Comparison of ENCODE assay signal across 10 mouse cellular contexts in genomic region chr4:44251966-44252916, GRCm38 (mm10). TPM values are rescaled to one million over a fixed set of nuclear protein-coding genes. Genes with fewer than 3 reads are reported as not detected.
A peak's percentile ranks its signal among the peaks of the same experiment; 100 is the strongest.
DNase-seq lines count a peak whose midpoint lies in the region; ATAC-seq and TF ChIP-seq lines count a peak whose summit lies in the region.
"Had no signal": no experiment of that assay in that cellular context is flagged by ENCODE, and none has a peak within 500 bp of the region (broad histone marks: within the 10 kb centered on the region; RNA-seq: fewer than 3 reads in every experiment).

No protein-coding gene starts in this region.

- no peak for TF ChIP-seq EP300 in liver, embryonic 14.5 days (IDR thresholded peaks at IDR 0.05; ENCODE audit: low read depth)

- H3K9me3 ChIP-seq in heart, embryonic 11.5 days (replicated peaks; ENCODE audit: control insufficient read depth, low read length): no peaks in the 10 kb centered on the region
- H3K9me3 ChIP-seq in liver, embryonic 14.5 days (ENCODE audit: control insufficient read depth, low read length): no peaks in the 10 kb centered on the region
- H3K9me3 ChIP-seq in neural tube, embryonic 15.5 days (replicated peaks): no peaks in the 10 kb centered on the region
- H3K9me3 ChIP-seq: limb, embryonic 10.5 days had no signal

- TF ChIP-seq CTCF in liver, embryonic 14.5 days (IDR thresholded peaks at IDR 0.05; ENCODE audit: low read depth): no peak
- TF ChIP-seq CTCF in thymus, adult 2 months (IDR thresholded peaks at IDR 0.05; ENCODE audit: borderline replicate concordance, control insufficient read depth, extremely low read depth, insufficient read depth, low read length, poor library complexity): no peak

- no peaks in the 10 kb centered on the region for H3K27me3 ChIP-seq in heart, embryonic 11.5 days (ENCODE audit: control insufficient read depth, insufficient read depth, low read length)
- H3K27me3 ChIP-seq in liver, embryonic 14.5 days (ENCODE audit: control insufficient read depth, insufficient read depth, low read length): peaks cover 7% of the 10 kb centered on the region
- no peaks in the 10 kb centered on the region for H3K27me3 ChIP-seq in neural tube, embryonic 15.5 days (replicated peaks)
- H3K27me3 ChIP-seq in thymus, adult 2 months (ENCODE audit: control insufficient read depth, insufficient read depth, low read length): peaks cover 3% of the 10 kb centered on the region; the same call in 1 of the 2 replicates

- H3K4me3 ChIP-seq in heart, embryonic 11.5 days (ENCODE audit: low read depth, low read length): peak overlapping the region; percentile 21
- no peak overlapping the region for H3K4me3 ChIP-seq in liver, embryonic 14.5 days (ENCODE audit: insufficient read depth in 1 of 2, low read depth in 2 of 2, low read length in 2 of 2)
- no peak overlapping the region for H3K4me3 ChIP-seq in neural tube, embryonic 15.5 days (replicated peaks)
- H3K4me3 ChIP-seq in thymus, adult 2 months (ENCODE audit: control insufficient read depth, insufficient read depth, low read length): no peak overlapping the region
- H3K4me3 ChIP-seq: limb, embryonic 10.5 days had no signal

- 5% methylated on average over 13 of the region's 13 CpGs for WGBS in heart, embryonic 11.5 days (ENCODE audit: insufficient replicate concordance)
- 9% methylated on average over 13 of the region's 13 CpGs for WGBS in liver, embryonic 14.5 days (ENCODE audit: insufficient replicate concordance)
- WGBS in neural tube, embryonic 15.5 days: 13% methylated on average over 13 of the region's 13 CpGs
- WGBS in thymus, adult 2 months: 18% methylated on average over 13 of the region's 13 CpGs

- no peak for TF ChIP-seq POLR2A in thymus, adult 2 months (IDR thresholded peaks at IDR 0.05; ENCODE audit: control insufficient read depth, extremely low read depth, insufficient read depth, low read length, poor library complexity)

- no peak for ATAC-seq in heart, embryonic 11.5 days (replicated peaks; ENCODE audit: insufficient number of reproducible peaks, low FRiP score, low TSS enrichment)
- ATAC-seq in liver, embryonic 14.5 days (ENCODE audit: insufficient read depth): no peak
- ATAC-seq in neural tube, embryonic 15.5 days (ENCODE audit: low FRiP score): no peak

- peak overlapping the region; percentile 56 for H3K4me2 ChIP-seq in heart, embryonic 11.5 days
- H3K4me2 ChIP-seq in liver, embryonic 14.5 days (ENCODE audit: low read depth): 0 out of 2 replicates have a peak overlapping the region, but pooled peaks have one; percentile 13
- H3K4me2 ChIP-seq in neural tube, embryonic 15.5 days: peak overlapping the region; percentile 34

- no peak overlapping the region for H3K27ac ChIP-seq in heart, embryonic 11.5 days (ENCODE audit: low read depth, low read length)
- H3K27ac ChIP-seq in liver, embryonic 14.5 days: no peak overlapping the region
- H3K27ac ChIP-seq in neural tube, embryonic 15.5 days (replicated peaks): no peak overlapping the region
- H3K27ac ChIP-seq in thymus, adult 2 months (ENCODE audit: control insufficient read depth, insufficient read depth, low read length): no peak overlapping the region
- H3K27ac ChIP-seq: limb, embryonic 10.5 days had no signal

- no peaks in the 10 kb centered on the region for H3K36me3 ChIP-seq in heart, embryonic 11.5 days (ENCODE audit: control insufficient read depth, insufficient read depth, low read length)
- no peaks in the 10 kb centered on the region for H3K36me3 ChIP-seq in liver, embryonic 14.5 days (replicated peaks; ENCODE audit: control insufficient read depth, insufficient read depth, low read depth)
- H3K36me3 ChIP-seq in neural tube, embryonic 15.5 days: no peaks in the 10 kb centered on the region
- H3K36me3 ChIP-seq in thymus, adult 2 months (ENCODE audit: control insufficient read depth, insufficient read depth, low read length): no peaks in the 10 kb centered on the region
- H3K36me3 ChIP-seq: limb, embryonic 10.5 days had no signal

- H3K9ac ChIP-seq in heart, embryonic 11.5 days (ENCODE audit: low read depth, low read length): no peak overlapping the region
- H3K9ac ChIP-seq in liver, embryonic 14.5 days (replicated peaks): no peak overlapping the region
- no peak overlapping the region for H3K9ac ChIP-seq in neural tube, embryonic 15.5 days (replicated peaks)

- H3K4me1 ChIP-seq in heart, embryonic 11.5 days (ENCODE audit: control insufficient read depth, insufficient read depth, low read length): peaks cover 18% of the 10 kb centered on the region; the same call in 1 of the 2 replicates
- peaks cover 6 to 17% of the 10 kb centered on the region in 2 experiments; a peak in 3 of 4 replicates for H3K4me1 ChIP-seq in liver, embryonic 14.5 days (replicated peaks; ENCODE audit: control insufficient read depth in 2 of 2, insufficient read depth in 2 of 2, low read length in 1 of 2)
- H3K4me1 ChIP-seq in neural tube, embryonic 15.5 days: peaks cover 16% of the 10 kb centered on the region
- H3K4me1 ChIP-seq in thymus, adult 2 months (replicated peaks; ENCODE audit: control insufficient read depth, insufficient read depth, low read length): no peaks in the 10 kb centered on the region

- no peak for DNase-seq in heart, adult 8-10 months (ENCODE audit: low spot score)
- peak; percentile 43 for DNase-seq in retina, embryonic 14.5 days (ENCODE audit: low spot score)
- no peak for DNase-seq in retina, postnatal 1 day
- DNase-seq in liver, embryonic 14.5 days (ENCODE audit: low read depth in 3 of 3, low spot score in 3 of 3): no peak
- DNase-seq in thymus, adult 2 months: no peak
- DNase-seq in spleen, postnatal 10 days (ENCODE audit: low spot score in 2 of 2): no peak
- DNase-seq: heart, adult 18-20 months had no signal

RNA-seq across cellular contexts. Expression of gene Rnf38, which starts 18.7 kb away (rescaled TPM):
- polyA plus RNA-seq in heart, embryonic 11.5 days (2014; fragmentation: Nextera tagmentation; extraction: Ambion mirVana): 25.8 and 28.7 TPM in 2 replicates
- 10 to 100 TPM; 23.2 to 31.2 (median 26.0) TPM for total RNA-seq in heart, adult 8-10 months (2022)
- 24.7 and 26.2 TPM in 2 replicates for polyA plus RNA-seq in liver, embryonic 14.5 days (2012; rRNA removed)
- polyA plus RNA-seq in liver, embryonic 14.5 days (2014; fragmentation: Nextera tagmentation; extraction: Ambion mirVana): 14.0 and 15.4 TPM in 2 replicates
- 21.8 and 23.4 TPM in 2 replicates for polyA plus RNA-seq in neural tube, embryonic 15.5 days (2015; fragmentation: Nextera tagmentation; extraction: Ambion mirVana)
- polyA plus RNA-seq in thymus, adult 2 months (2012; rRNA removed): 435 and 445 TPM in 2 replicates

RNA-seq across cellular contexts. Expression of gene Melk, which starts 48.4 kb away (rescaled TPM):
- polyA plus RNA-seq in heart, embryonic 11.5 days (2014; fragmentation: Nextera tagmentation; extraction: Ambion mirVana): 29.4 and 29.8 TPM in 2 replicates
- under 1 TPM in 3 of 4 experiments, not detected in 1; 0.22 to 0.32 (median 0.25) TPM for total RNA-seq in heart, adult 8-10 months (2022)
- 7.1 and 10.9 TPM in 2 replicates for polyA plus RNA-seq in liver, embryonic 14.5 days (2012; rRNA removed)
- polyA plus RNA-seq in liver, embryonic 14.5 days (2014; fragmentation: Nextera tagmentation; extraction: Ambion mirVana): 19.4 and 19.9 TPM in 2 replicates
- polyA plus RNA-seq in neural tube, embryonic 15.5 days (2015; fragmentation: Nextera tagmentation; extraction: Ambion mirVana): 4.0 and 11.6 TPM in 2 replicates
- polyA plus RNA-seq in thymus, adult 2 months (2012; rRNA removed): 5.3 and 7.7 TPM in 2 replicates

Comparison
In these comparisons a context has a peak if more than half of its experiments do, and no peak if none do; other contexts are left out.
1. RNA of gene Rnf38, which starts 18.7 kb away (polyA plus RNA-seq): 435 to 445 TPM in thymus, adult 2 months; 25.8 to 28.7 TPM in heart, embryonic 11.5 days, 14.0 to 26.2 TPM in liver, embryonic 14.5 days and 21.8 to 23.4 TPM in neural tube, embryonic 15.5 days; every median in the first group is over 10 times any median in the second.
2. Peak in every context shown above with its lines, with median percentiles within 50 percentile points of each other: H3K4me2 ChIP-seq.